ENCODE assay signal across 8 mouse cellular contexts in the genomic region with DNA sequence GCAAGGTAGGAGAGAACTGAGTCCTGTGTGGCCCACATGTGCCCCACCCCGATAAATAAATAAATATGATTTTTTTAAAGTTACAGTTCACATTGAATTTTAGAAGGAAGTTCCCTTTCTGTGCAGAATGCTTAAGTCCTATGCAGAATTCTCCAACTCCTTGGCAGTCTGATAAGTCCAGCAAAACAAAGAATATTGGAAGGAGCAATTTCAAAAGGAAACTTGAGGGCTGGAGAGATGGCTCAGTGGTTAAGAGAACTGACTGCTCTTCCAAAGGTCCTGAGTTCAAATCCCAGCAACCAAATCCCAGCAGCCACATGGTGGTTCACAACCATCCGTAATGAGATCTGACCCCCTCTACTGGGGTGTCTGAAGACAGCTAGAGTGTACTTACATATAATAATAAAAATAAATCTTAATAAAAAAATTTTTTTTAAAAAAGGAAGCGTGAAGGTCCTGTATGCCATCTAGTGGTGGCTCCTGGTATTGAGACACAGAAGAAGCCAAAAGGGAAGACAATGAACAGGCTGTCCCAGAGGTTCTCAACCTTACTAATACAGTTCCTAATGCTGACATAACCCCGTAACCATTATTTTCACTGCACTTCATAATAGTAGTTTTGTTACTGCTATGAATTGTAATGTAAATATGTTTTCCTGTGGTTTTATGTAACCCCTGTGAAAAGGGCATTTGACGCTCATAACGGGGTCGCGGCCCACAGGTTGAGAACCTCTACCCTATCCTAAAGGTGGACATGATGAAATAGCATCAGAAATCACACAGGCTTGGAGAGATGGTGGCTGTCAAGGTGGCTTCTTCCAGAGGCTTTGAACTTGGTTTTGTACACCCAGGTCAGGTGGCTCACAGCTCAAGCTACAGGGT. TPM values are rescaled to one million over a fixed set of nuclear protein-coding genes. Genes with fewer than 3 reads are reported as not detected.
DNase-seq lines count a peak whose midpoint lies in the region; ATAC-seq lines count a peak whose summit lies in the region.

No protein-coding gene starts in this region.

- H3K27ac ChIP-seq in hindbrain, embryonic 11.5 days (ENCODE audit: low read depth, low read length): no peak overlapping the region
- no peak overlapping the region for H3K27ac ChIP-seq in hindbrain, embryonic 10.5 days
- 0 out of 2 replicates have a peak overlapping the region, but pooled peaks have one; percentile 23 for H3K27ac ChIP-seq in hindbrain, embryonic 16.5 days (ENCODE audit: low read depth, low read length)

- no peak overlapping the region for H3K4me2 ChIP-seq in hindbrain, embryonic 11.5 days (replicated peaks; ENCODE audit: low read depth, low read length)
- H3K4me2 ChIP-seq in hindbrain, embryonic 16.5 days (ENCODE audit: low read length): no peak overlapping the region

- H3K9ac ChIP-seq in hindbrain, embryonic 11.5 days (ENCODE audit: low read depth, low read length): no peak overlapping the region
- no peak overlapping the region for H3K9ac ChIP-seq in hindbrain, embryonic 16.5 days (ENCODE audit: low read depth, low read length)

- no peak for ATAC-seq in hindbrain, embryonic 11.5 days (ENCODE audit: low FRiP score)
- 0 out of 2 replicates have a peak, but pooled peaks have one; percentile 31 for ATAC-seq in hindbrain, embryonic 16.5 days

- H3K27me3 ChIP-seq in hindbrain, embryonic 11.5 days (ENCODE audit: control insufficient read depth, insufficient read depth, low read length): no peaks in the 10 kb centered on the region
- no peaks in the 10 kb centered on the region for H3K27me3 ChIP-seq in hindbrain, embryonic 10.5 days (ENCODE audit: insufficient read depth, poor library complexity, severe bottlenecking)
- no peaks in the 10 kb centered on the region for H3K27me3 ChIP-seq in hindbrain, embryonic 16.5 days (replicated peaks; ENCODE audit: control insufficient read depth, insufficient read depth, low read length)

- no peaks in the 10 kb centered on the region for H3K4me1 ChIP-seq in hindbrain, embryonic 11.5 days (replicated peaks; ENCODE audit: control insufficient read depth, insufficient read depth, low read length)
- peaks cover 11% of the 10 kb centered on the region for H3K4me1 ChIP-seq in hindbrain, embryonic 10.5 days (replicated peaks)
- H3K4me1 ChIP-seq in hindbrain, embryonic 16.5 days (ENCODE audit: control insufficient read depth, insufficient read depth, low read depth, low read length): no peaks in the 10 kb centered on the region

- H3K9me3 ChIP-seq in hindbrain, embryonic 11.5 days (ENCODE audit: control insufficient read depth, low read length): no peaks in the 10 kb centered on the region
- H3K9me3 ChIP-seq in hindbrain, embryonic 10.5 days: no peaks in the 10 kb centered on the region
- no peaks in the 10 kb centered on the region for H3K9me3 ChIP-seq in hindbrain, embryonic 16.5 days (ENCODE audit: control insufficient read depth, low read length)

- DNase-seq in hindbrain, embryonic 11.5 days (ENCODE audit: low spot score): peak; percentile 70
- no peak for DNase-seq in hindbrain, embryonic 10.5 days (ENCODE audit: low spot score)
- DNase-seq in right cerebral cortex, postnatal 10 days (ENCODE audit: low spot score in 2 of 2): peak; percentile 45 to 63
- DNase-seq in right cerebral cortex, adult 18-20 months: no peak
- peak; percentile 73 for DNase-seq in adipocyte (ENCODE audit: low spot score)
- DNase-seq in thymus, postnatal 25 days: peak; percentile 39
- DNase-seq in urinary bladder, postnatal 10 days (ENCODE audit: low spot score): no peak

- 74% methylated on average over 8 of the region's 8 CpGs for WGBS in hindbrain, embryonic 11.5 days
- 74% methylated on average over 8 of the region's 8 CpGs for WGBS in hindbrain, embryonic 10.5 days
- 74% methylated on average over 8 of the region's 8 CpGs for WGBS in hindbrain, embryonic 16.5 days

- H3K36me3 ChIP-seq in hindbrain, embryonic 11.5 days (ENCODE audit: control insufficient read depth, insufficient read depth, low read length): peaks cover 3% of the 10 kb centered on the region
- peaks cover 25% of the 10 kb centered on the region for H3K36me3 ChIP-seq in hindbrain, embryonic 10.5 days
- H3K36me3 ChIP-seq in hindbrain, embryonic 16.5 days (ENCODE audit: control insufficient read depth, insufficient read depth, low read length): peaks cover 14% of the 10 kb centered on the region

- H3K4me3 ChIP-seq in hindbrain, embryonic 11.5 days (ENCODE audit: low read depth, low read length): no peak overlapping the region
- no peak overlapping the region for H3K4me3 ChIP-seq in hindbrain, embryonic 10.5 days
- no peak overlapping the region for H3K4me3 ChIP-seq in hindbrain, embryonic 16.5 days (ENCODE audit: low read length)

RNA-seq across cellular contexts. Expression of gene Sbk1, which starts 25.4 kb away (rescaled TPM):
- 137 and 161 TPM in 2 replicates for polyA plus RNA-seq in hindbrain, embryonic 11.5 days (2014; fragmentation: Nextera tagmentation; extraction: Ambion mirVana)
- 100 and 180 TPM in 2 replicates for polyA plus RNA-seq in hindbrain, embryonic 10.5 days (2016; fragmentation: Nextera tagmentation; extraction: Ambion mirVana)
- 159 and 208 TPM in 2 replicates for polyA plus RNA-seq in hindbrain, embryonic 16.5 days (2015; fragmentation: Nextera tagmentation; extraction: Ambion mirVana)

Comparison
In these comparisons a context has a peak if more than half of its experiments do, and no peak if none do; other contexts are left out.
1. DNase-seq: peak in hindbrain, embryonic 11.5 days (single experiment), right cerebral cortex, postnatal 10 days (2 of 2), adipocyte (single experiment) and thymus, postnatal 25 days (single experiment); none in hindbrain, embryonic 10.5 days (single experiment), right cerebral cortex, adult 18-20 months (single experiment) and urinary bladder, postnatal 10 days (single experiment).